Mouse (Mus musculus) testis, adult 2 months (tissue): ENCODE measurements around the gene Cdh24. TPM values are rescaled to one million over a fixed set of nuclear protein-coding genes. Genes with fewer than 3 reads are reported as not detected.

Experiments used
- H3K27ac ChIP-seq: fragments of 200-500 bp; 2 replicates; pipeline ENCODE4 v1.5.1; 2012; ENCODE audit warnings: low read depth, low read length; ENCODE audit not compliant: control insufficient read depth, insufficient read depth
- H3K27me3 ChIP-seq: fragments of 200-500 bp; 2 replicates; pipeline ENCODE4 v1.6.1; 2012; ENCODE audit warnings: mild to moderate bottlenecking, low read length, moderate library complexity; ENCODE audit not compliant: control insufficient read depth, insufficient read depth
- H3K36me3 ChIP-seq: fragments of 200-500 bp; 2 replicates; pipeline ENCODE4 v1.6.1; 2012; ENCODE audit warnings: mild to moderate bottlenecking, low read length; ENCODE audit not compliant: control insufficient read depth, insufficient read depth
- H3K4me1 ChIP-seq: fragments of 200-500 bp; 2 replicates; pipeline ENCODE4 v1.6.1; 2012; ENCODE audit warnings: low read length; ENCODE audit not compliant: control insufficient read depth, insufficient read depth
- H3K4me3 ChIP-seq: fragments of 200-500 bp; 2 replicates; pipeline ENCODE4 v1.5.1; 2012; ENCODE audit warnings: low read depth, mild to moderate bottlenecking, low read length, moderate library complexity, mixed read lengths; ENCODE audit not compliant: control insufficient read depth
- CTCF ChIP-seq: fragments of 200-500 bp; IDR thresholded peaks from 2 replicates; pipeline ENCODE4 v1.5.1; 2012; ENCODE audit warnings: low read depth, mild to moderate bottlenecking, inconsistent platforms, low read length, moderate library complexity; ENCODE audit not compliant: control insufficient read depth, insufficient read depth, insufficient replicate concordance
- POLR2A ChIP-seq: fragments of 200-500 bp; IDR thresholded peaks from 2 replicates; pipeline ENCODE4 v1.6.1; 2012; ENCODE audit warnings: low read depth, mild to moderate bottlenecking, inconsistent platforms, low read length, moderate library complexity; ENCODE audit not compliant: control insufficient read depth
- polyA plus RNA-seq: library from polyadenylated mRNA; depleted of rRNA; stranded (reverse); fragments of >200 nt; gene quantifications from 2 replicates; pipeline ENCODE4 v1.2.3, GENCODE M21; 2012

The Cdh24 gene
- polyA plus RNA-seq, 1 experiment, result 10.2 TPM

DNA sequence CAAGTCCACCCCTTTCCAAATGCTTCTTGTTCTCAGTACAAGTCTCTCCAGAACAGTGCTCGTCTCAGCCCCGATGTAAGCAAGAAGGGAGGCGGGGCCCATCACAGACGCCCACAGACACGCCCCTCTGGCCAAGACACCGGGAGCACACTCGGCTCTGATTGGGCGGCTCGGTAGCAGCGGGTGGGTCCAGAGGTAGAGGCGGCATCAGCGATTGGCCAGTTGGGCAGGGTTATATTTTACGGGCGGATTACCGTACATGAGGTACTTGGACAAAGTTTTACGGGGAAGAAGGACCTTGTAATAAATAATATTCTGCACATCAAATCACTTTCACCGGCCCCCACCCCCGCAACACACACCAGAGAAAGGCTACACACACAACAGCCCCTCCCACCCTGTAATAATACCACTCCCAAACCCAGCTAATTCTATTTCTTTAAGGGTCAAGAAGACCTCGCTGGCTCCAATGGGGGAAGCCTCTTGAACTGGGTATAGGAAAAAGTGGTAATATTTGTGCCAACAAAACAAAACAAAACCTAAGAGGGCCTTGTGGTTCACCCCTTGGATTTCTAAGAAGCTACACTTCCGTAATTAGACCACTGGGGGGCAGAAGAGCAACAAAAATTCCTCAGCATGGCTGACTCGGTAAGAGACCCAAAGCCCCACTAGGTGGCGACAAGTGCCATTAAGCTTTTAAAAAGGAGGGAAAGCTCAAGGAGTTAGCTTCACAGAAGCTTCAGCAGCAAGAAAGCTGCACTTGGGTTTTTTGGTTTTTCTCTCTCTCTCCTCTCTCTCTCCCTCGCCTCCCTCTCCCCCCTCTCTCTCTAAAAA, 9.7 kb upstream of the Cdh24 start:
- Histone ChIP-seq H3K27me3 (no peaks in the 10 kb centered on the region), H3K4me3 (no peak overlapping the region; the same call in none of the 2 replicates), H3K36me3 (peaks cover 3% of the 10 kb centered on the region), H3K27ac (peak overlapping the region; percentile 34; the same call in 1 of the 2 replicates), H3K4me1 (no peaks in the 10 kb centered on the region; the same call in 1 of the 2 replicates)
- TF ChIP-seq POLR2A, result no peak
- TF ChIP-seq CTCF, result peak; percentile 34; the same call in 1 of the 2 replicates

DNA sequence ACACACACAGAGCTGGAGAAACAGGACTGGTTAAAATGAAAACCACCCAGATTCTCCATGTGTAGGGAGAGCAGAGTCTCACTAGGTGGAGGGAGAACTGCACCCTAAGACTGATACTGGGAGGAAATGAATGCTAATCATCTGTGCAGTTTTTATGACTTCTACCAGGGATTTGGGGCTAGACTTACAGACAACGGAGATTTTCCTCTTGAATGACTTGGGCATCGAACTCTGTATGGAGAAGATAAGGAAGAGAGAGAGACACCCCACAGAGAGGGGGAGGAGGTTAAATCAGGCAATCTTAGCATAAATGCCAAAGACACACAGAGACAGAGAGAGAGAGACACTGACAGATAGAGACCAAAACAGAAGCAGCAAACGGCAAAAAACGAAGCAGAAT, 6.7 kb upstream of the Cdh24 start:
- Histone ChIP-seq H3K27me3 (no peaks in the 10 kb centered on the region), H3K4me3 (no peak overlapping the region), H3K27ac (no peak overlapping the region), H3K36me3 (peaks cover 3% of the 10 kb centered on the region), H3K4me1 (no peaks in the 10 kb centered on the region; the same call in 1 of the 2 replicates)
- TF ChIP-seq POLR2A, result no peak
- TF ChIP-seq CTCF, result no peak

GRCm38 (mm10) chr14:54646898-54647636, 5.9 kb upstream of the Cdh24 start:
- no peak for TF ChIP-seq POLR2A
- TF ChIP-seq CTCF, result no peak
- H3K4me1 ChIP-seq, result peaks cover 7% of the 10 kb centered on the region
- H3K4me3 ChIP-seq, result no peak overlapping the region
- H3K27ac ChIP-seq, result no peak overlapping the region
- peaks cover 3% of the 10 kb centered on the region for H3K36me3 ChIP-seq
- no peaks in the 10 kb centered on the region for H3K27me3 ChIP-seq

GRCm38 (mm10) chr14:54646455-54646854, 5.3 kb upstream of the Cdh24 start:
- H3K27me3 ChIP-seq, result no peaks in the 10 kb centered on the region
- peaks cover 3% of the 10 kb centered on the region for H3K36me3 ChIP-seq
- no peak overlapping the region for H3K27ac ChIP-seq
- no peak overlapping the region for H3K4me3 ChIP-seq
- TF ChIP-seq CTCF (no peak), POLR2A (no peak)
- peaks cover 9% of the 10 kb centered on the region for H3K4me1 ChIP-seq

GRCm38 (mm10) chr14:54644294-54644693, 3.1 kb upstream of the Cdh24 start:
- H3K36me3 ChIP-seq, result peaks cover 1% of the 10 kb centered on the region
- H3K4me3 ChIP-seq, result no peak overlapping the region
- H3K27ac ChIP-seq, result no peak overlapping the region
- H3K27me3 ChIP-seq, result no peaks in the 10 kb centered on the region
- TF ChIP-seq POLR2A, result no peak
- TF ChIP-seq CTCF, result no peak
- H3K4me1 ChIP-seq, result peaks cover 16% of the 10 kb centered on the region

DNA sequence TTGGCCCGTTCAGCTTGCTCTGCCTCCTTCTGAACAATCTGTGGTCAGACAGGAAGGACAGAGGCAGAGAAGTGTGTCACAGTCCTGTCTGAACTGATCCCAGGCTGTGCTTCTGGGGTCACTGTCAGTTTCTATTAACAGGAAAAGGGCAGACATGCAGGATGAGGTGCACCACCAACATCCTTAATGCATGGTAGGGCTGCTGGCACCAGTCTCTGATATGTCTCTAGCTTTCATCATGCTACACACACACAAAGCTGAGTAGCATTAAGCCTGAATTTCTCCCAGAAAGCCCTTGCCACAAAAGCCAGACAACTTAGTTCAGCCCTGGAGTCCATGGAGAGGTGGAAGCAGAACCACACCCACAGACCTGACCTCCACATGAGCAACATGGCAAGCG, 1.8 kb upstream of the Cdh24 start:
- Histone ChIP-seq H3K27ac (no peak overlapping the region), H3K27me3 (no peaks in the 10 kb centered on the region), H3K4me3 (no peak overlapping the region), H3K4me1 (peaks cover 16% of the 10 kb centered on the region), H3K36me3 (no peaks in the 10 kb centered on the region; the same call in 1 of the 2 replicates)
- TF ChIP-seq POLR2A, result no peak
- TF ChIP-seq CTCF, result no peak
